Mouse (Mus musculus): ENCODE measurements around the gene Tbck. TPM values are rescaled to one million over a fixed set of nuclear protein-coding genes. Genes with fewer than 3 reads are reported as not detected.

Tbck gene
- total RNA-seq, 1 experiment from 2014 or later = 19.0 TPM

- DNase-seq = no peak
Measured at GRCm38 (mm10) chr3:132756274-132756673, 72.3 kb downstream of the Tbck start.

- DNase-seq = no peak
Measured at GRCm38 (mm10) chr3:132766033-132766726, 82.2 kb downstream of the Tbck start.

- no peak for DNase-seq
Measured at GRCm38 (mm10) chr3:132772054-132772453, 88.1 kb downstream of the Tbck start.

- DNase-seq = no peak
Measured at GRCm38 (mm10) chr3:132776686-132777085, 92.7 kb downstream of the Tbck start.

- DNase-seq = no peak
Measured at GRCm38 (mm10) chr3:132781103-132781502, 97.2 kb downstream of the Tbck start.

GRCm38 (mm10) chr3:132783087-132783486, 99.1 kb downstream of the Tbck start:
- DNase-seq = no peak

GRCm38 (mm10) chr3:132784732-132785131, 100.8 kb downstream of the Tbck start:
- DNase-seq = no peak

- DNase-seq = no peak
Measured at GRCm38 (mm10) chr3:132786690-132787089, 102.7 kb downstream of the Tbck start.

GRCm38 (mm10) chr3:132787775-132788174, 103.8 kb downstream of the Tbck start:
- no peak for DNase-seq

GRCm38 (mm10) chr3:132791140-132791539, 107.2 kb downstream of the Tbck start:
- no peak for DNase-seq

GRCm38 (mm10) chr3:132800196-132800595, 116.3 kb downstream of the Tbck start:
- DNase-seq = no peak

- DNase-seq = no peak
Measured at GRCm38 (mm10) chr3:132801910-132802309, 118.0 kb downstream of the Tbck start.

GRCm38 (mm10) chr3:132807888-132808579, 124.1 kb downstream of the Tbck start:
- no peak for DNase-seq

GRCm38 (mm10) chr3:132808951-132809350, 125.0 kb downstream of the Tbck start:
- no peak for DNase-seq

- no peak for DNase-seq
Measured at GRCm38 (mm10) chr3:132811791-132812190, 127.8 kb downstream of the Tbck start.

- no peak for DNase-seq
Measured at GRCm38 (mm10) chr3:132812356-132812755, 128.4 kb downstream of the Tbck start.

- DNase-seq = no peak
Measured at GRCm38 (mm10) chr3:132813147-132813546, 129.2 kb downstream of the Tbck start.

GRCm38 (mm10) chr3:132813706-132814497, 130.0 kb downstream of the Tbck start:
- no peak for DNase-seq

GRCm38 (mm10) chr3:132814791-132815496, 131.0 kb downstream of the Tbck start:
- no peak for DNase-seq

- DNase-seq = no peak
Measured at GRCm38 (mm10) chr3:132815497-132816326, 131.8 kb downstream of the Tbck start.

- no peak for DNase-seq
Measured at GRCm38 (mm10) chr3:132819408-132819807, 135.5 kb downstream of the Tbck start.

Data from adrenal gland, postnatal 14 days (tissue).